Mouse (Mus musculus) liver, embryonic 11.5 days (tissue): ENCODE measurements around the gene Yjefn3. TPM values are rescaled to one million over a fixed set of nuclear protein-coding genes. Genes with fewer than 3 reads are reported as not detected.

Source experiments
- ATAC-seq: fragments of 200-750 bp; cut with Nextera tagmentation; replicated peaks from 2 replicates; pipeline ENCODE4 v1.8.0; 2017; ENCODE audit warnings: moderate number of reproducible peaks, mild to moderate bottlenecking, moderate TSS enrichment, moderate library complexity; ENCODE audit not compliant: low FRiP score
- DNase-seq: peaks from one replicate; pipeline ENCODE4 v3.0.0-alpha.2; 2017; ENCODE audit warnings: low spot score
- H3K27ac ChIP-seq: fragments of 300-500 bp; sonication (generic); 2 replicates; pipeline ENCODE4 v1.5.1; 2014; ENCODE audit warnings: mild to moderate bottlenecking, low read depth, low read length, control low read depth
- H3K27me3 ChIP-seq: fragments of 300-500 bp; sonication (generic); replicated peaks from 2 replicates; pipeline ENCODE4 v1.6.1; 2014; ENCODE audit warnings: low read length, mixed read lengths; ENCODE audit not compliant: control insufficient read depth, insufficient read depth
- H3K36me3 ChIP-seq: fragments of 300-500 bp; sonication (generic); 2 replicates; pipeline ENCODE4 v1.6.1; 2014; ENCODE audit warnings: mild to moderate bottlenecking, low read length, moderate library complexity, mixed read lengths; ENCODE audit not compliant: control insufficient read depth, insufficient read depth
- H3K4me1 ChIP-seq: fragments of 300-500 bp; sonication (generic); replicated peaks from 2 replicates; pipeline ENCODE4 v1.6.1; 2014; ENCODE audit warnings: low read length, mixed read lengths; ENCODE audit not compliant: control insufficient read depth, insufficient read depth
- H3K4me2 ChIP-seq: fragments of 300-500 bp; sonication (generic); 2 replicates; pipeline ENCODE4 v1.6.1; 2014; ENCODE audit warnings: mild to moderate bottlenecking, control low read depth, moderate library complexity
- H3K4me3 ChIP-seq: fragments of 300-500 bp; sonication (generic); 2 replicates; pipeline ENCODE4 v1.5.1; 2014; ENCODE audit warnings: low read depth, low read length, control low read depth
- H3K9ac ChIP-seq: fragments of 300-500 bp; sonication (generic); 2 replicates; pipeline ENCODE4 v1.6.1; 2014; ENCODE audit warnings: low read depth, low read length, control low read depth
- H3K9me3 ChIP-seq: fragments of 300-500 bp; sonication (generic); 2 replicates; pipeline ENCODE4 v1.6.1; 2016; ENCODE audit warnings: low read length, inconsistent platforms, mixed read lengths; ENCODE audit not compliant: control insufficient read depth
- whole genome bisulfite sequencing: fragments of 180-500 bp; shearing (Covaris S2); extraction: QIAGEN DNeasy Blood & Tissue Kit; methylation state at CpG from one replicate; pipeline ENCODE4 v1.1.7; 2014; 5-methylcytosine and 5-hydroxymethylcytosine counted together
- polyA plus RNA-seq: library from polyadenylated mRNA; unstranded; fragments of >200 nt; fragmentation: Nextera tagmentation; extraction: Ambion mirVana; gene quantifications from 2 replicates; pipeline ENCODE4 v1.2.1, GENCODE M21; 2014

The Yjefn3 gene
- polyA plus RNA-seq, 1 experiment from 2014 or later = 1.7 TPM

- Histone ChIP-seq H3K36me3 (peaks cover 14% of the 10 kb centered on the region), H3K4me3 (no peak overlapping the region), H3K4me1 (peaks cover 34% of the 10 kb centered on the region), H3K9me3 (no peaks in the 10 kb centered on the region), H3K4me2 (no peak overlapping the region), H3K9ac (no peak overlapping the region), H3K27me3 (no peaks in the 10 kb centered on the region), H3K27ac (no peak overlapping the region)
- DNase-seq = no peak
- 83% methylated on average over 3 of the region's 3 CpGs for WGBS
- no peak for ATAC-seq
These were observed 32.9 kb upstream of the Yjefn3 start for GRCm38 (mm10) chr8:69935431-69935830.

GRCm38 (mm10) chr8:69934582-69934981, 32.1 kb upstream of the Yjefn3 start:
- Histone ChIP-seq H3K4me3 (no peak overlapping the region), H3K27ac (no peak overlapping the region), H3K4me1 (peaks cover 25% of the 10 kb centered on the region), H3K9ac (no peak overlapping the region), H3K36me3 (peaks cover 14% of the 10 kb centered on the region), H3K27me3 (no peaks in the 10 kb centered on the region), H3K4me2 (no peak overlapping the region), H3K9me3 (no peaks in the 10 kb centered on the region)
- DNase-seq = no peak
- 73% methylated on average over 5 of the region's 5 CpGs for WGBS
- no peak for ATAC-seq

- H3K4me1 ChIP-seq = peaks cover 22% of the 10 kb centered on the region
- H3K9ac ChIP-seq = no peak overlapping the region; the same call in 1 of the 2 replicates
These were observed 31.3 kb upstream of the Yjefn3 start for GRCm38 (mm10) chr8:69933811-69934210.

GRCm38 (mm10) chr8:69926901-69927300, 24.4 kb upstream of the Yjefn3 start:
- H3K9ac ChIP-seq = no peak overlapping the region
- ATAC-seq (no peak), DNase-seq (no peak)
- no peaks in the 10 kb centered on the region for H3K27me3 ChIP-seq
- H3K27ac ChIP-seq = no peak overlapping the region
- peaks cover 11% of the 10 kb centered on the region; the same call in 1 of the 2 replicates for H3K36me3 ChIP-seq
- peaks cover 18% of the 10 kb centered on the region for H3K4me1 ChIP-seq
- no peak overlapping the region for H3K4me2 ChIP-seq
- H3K4me3 ChIP-seq = no peak overlapping the region
- H3K9me3 ChIP-seq = no peaks in the 10 kb centered on the region

More at GRCm38 (mm10) chr8:69933811-69934210, 31.3 kb upstream of the Yjefn3 start:
- no peak overlapping the region for H3K4me3 ChIP-seq
- WGBS = 49% methylated on average over 2 of the region's 2 CpGs
- DNase-seq (no peak), ATAC-seq (no peak)
- H3K36me3 ChIP-seq = peaks cover 14% of the 10 kb centered on the region
- H3K9me3 ChIP-seq = no peaks in the 10 kb centered on the region
- H3K27ac ChIP-seq = no peak overlapping the region
- H3K4me2 ChIP-seq = no peak overlapping the region
- no peaks in the 10 kb centered on the region for H3K27me3 ChIP-seq

GRCm38 (mm10) chr8:69923986-69924385, 21.5 kb upstream of the Yjefn3 start:
- H3K27me3 ChIP-seq = no peaks in the 10 kb centered on the region
- H3K4me3 ChIP-seq = no peak overlapping the region
- peak; percentile 64 for ATAC-seq
- H3K4me2 ChIP-seq = 0 out of 2 replicates have a peak overlapping the region, but pooled peaks have one; percentile 18
- no peak overlapping the region for H3K27ac ChIP-seq
- H3K9ac ChIP-seq = no peak overlapping the region
- DNase-seq = no peak
- peaks cover 45% of the 10 kb centered on the region for H3K4me1 ChIP-seq
- peaks cover 11% of the 10 kb centered on the region; the same call in 1 of the 2 replicates for H3K36me3 ChIP-seq
- WGBS = 28% methylated on average over 1 of the region's 1 CpGs
- H3K9me3 ChIP-seq = no peaks in the 10 kb centered on the region

- no peaks in the 10 kb centered on the region for H3K9me3 ChIP-seq
- H3K36me3 ChIP-seq = peaks cover 13% of the 10 kb centered on the region
- peak overlapping the region; percentile 43 for H3K4me2 ChIP-seq
- H3K27me3 ChIP-seq = no peaks in the 10 kb centered on the region
- ATAC-seq (no peak), DNase-seq (no peak)
- peaks cover 49% of the 10 kb centered on the region for H3K4me1 ChIP-seq
- 88% methylated on average over 2 of the region's 2 CpGs for WGBS
- H3K4me3 ChIP-seq = no peak overlapping the region
- H3K9ac ChIP-seq = 0 out of 2 replicates have a peak overlapping the region, but pooled peaks have one; percentile 2
- peak overlapping the region; percentile 52 for H3K27ac ChIP-seq
These were observed 18.6 kb upstream of the Yjefn3 start for GRCm38 (mm10) chr8:69921141-69921540.

- peak; percentile 68 for ATAC-seq
- 0 out of 2 replicates have a peak overlapping the region, but pooled peaks have one; percentile 10 for H3K9ac ChIP-seq
- WGBS = 33% methylated on average over 11 of the region's 11 CpGs
These were observed 17.6 kb upstream of the Yjefn3 start for GRCm38 (mm10) chr8:69919876-69920662.

GRCm38 (mm10) chr8:69919010-69919409, 16.5 kb upstream of the Yjefn3 start:
- ATAC-seq (peak; percentile 50), DNase-seq (peak; percentile 57)
- H3K4me3 ChIP-seq = no peak overlapping the region
- no peak overlapping the region for H3K9ac ChIP-seq
- H3K9me3 ChIP-seq = no peaks in the 10 kb centered on the region
- H3K4me1 ChIP-seq = peaks cover 43% of the 10 kb centered on the region
- H3K36me3 ChIP-seq = peaks cover 26% of the 10 kb centered on the region
- no peaks in the 10 kb centered on the region for H3K27me3 ChIP-seq
- 58% methylated on average over 1 of the region's 1 CpGs for WGBS
- H3K27ac ChIP-seq = no peak overlapping the region
- H3K4me2 ChIP-seq = no peak overlapping the region

More at GRCm38 (mm10) chr8:69919876-69920662, 17.6 kb upstream of the Yjefn3 start:
- H3K4me1 ChIP-seq = peaks cover 49% of the 10 kb centered on the region
- H3K4me3 ChIP-seq = no peak overlapping the region
- H3K4me2 ChIP-seq = peak overlapping the region; percentile 43
- H3K27me3 ChIP-seq = no peaks in the 10 kb centered on the region
- H3K27ac ChIP-seq = peak overlapping the region; percentile 59
- no peaks in the 10 kb centered on the region for H3K9me3 ChIP-seq
- H3K36me3 ChIP-seq = peaks cover 17% of the 10 kb centered on the region
- peak; percentile 58 for DNase-seq

GRCm38 (mm10) chr8:69918506-69918905, 16.0 kb upstream of the Yjefn3 start:
- Histone ChIP-seq H3K4me3 (no peak overlapping the region), H3K9ac (no peak overlapping the region), H3K4me1 (peaks cover 39% of the 10 kb centered on the region), H3K36me3 (peaks cover 31% of the 10 kb centered on the region), H3K27ac (no peak overlapping the region), H3K9me3 (no peaks in the 10 kb centered on the region), H3K27me3 (no peaks in the 10 kb centered on the region), H3K4me2 (no peak overlapping the region)
- no peak for ATAC-seq
- DNase-seq = no peak
